Mouse (Mus musculus): ENCODE results near the gene Pcgf3. TPM values are rescaled to one million over a fixed set of nuclear protein-coding genes. Genes with fewer than 3 reads are reported as not detected.

Gene Pcgf3
- total RNA-seq (2017), result 12.3 and 19.4 TPM in 2 replicates

DNA sequence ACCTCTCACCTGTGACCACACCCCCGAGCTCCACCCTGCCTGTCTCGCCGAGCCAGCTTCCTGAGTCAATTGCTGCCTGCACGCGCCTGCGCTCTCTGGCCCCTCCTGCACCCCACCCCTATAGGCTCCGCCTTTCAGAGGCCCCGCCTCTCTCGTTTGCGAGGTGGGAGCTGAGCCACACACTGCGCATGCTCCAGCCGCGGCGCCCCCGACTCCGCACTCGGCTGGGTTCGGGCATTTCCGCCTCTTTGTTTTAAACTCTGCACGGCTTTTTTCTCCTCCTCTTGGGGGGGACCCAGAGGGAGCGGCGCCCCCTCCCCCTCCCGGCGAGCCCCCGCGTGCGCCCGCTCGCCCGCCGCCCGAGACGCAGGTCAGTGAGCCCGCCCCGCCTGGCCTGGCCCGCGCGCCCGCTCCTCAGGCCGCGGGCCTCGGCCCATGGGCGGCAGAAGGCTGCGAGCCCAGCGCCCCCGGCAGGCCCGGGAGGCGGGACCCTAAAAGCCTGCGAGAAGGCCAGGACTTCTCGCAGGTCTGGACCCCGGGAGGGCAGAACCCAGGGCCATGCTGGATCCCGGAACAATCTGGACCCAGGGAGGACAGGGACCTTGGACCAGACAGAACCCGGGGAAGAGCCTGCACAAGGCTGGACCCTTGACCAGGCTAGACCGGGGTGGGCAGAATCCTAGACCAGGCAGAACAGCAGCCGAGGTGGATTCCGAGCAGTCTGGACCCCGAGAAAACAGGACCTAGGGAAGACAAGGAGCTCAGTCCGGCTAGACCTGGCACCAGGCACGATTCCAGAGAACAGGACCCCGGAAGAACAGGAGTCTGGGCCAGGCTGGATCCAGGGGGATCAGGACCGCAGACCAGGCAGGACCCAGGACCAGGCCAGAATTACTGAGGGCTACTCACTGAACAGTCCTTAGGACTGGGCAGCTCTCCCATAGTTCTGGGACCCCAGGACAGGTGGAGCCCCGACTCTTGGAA, at the start of gene Pcgf3:
Pcgf3 (plus strand) TSS at position 151 of the 984 bp plus-strand sequence.
- peak; percentile 95 for ATAC-seq (replicated peaks in 1 of 2; ENCODE audit: insufficient read depth in 1 of 2, low FRiP score in 2 of 2, low TSS enrichment in 1 of 2, low read depth in 1 of 2, poor library complexity in 2 of 2, severe bottlenecking in 2 of 2)

- peak; percentile 21 to 42; a peak in 1 of 4 replicates for ATAC-seq (replicated peaks in 1 of 2; ENCODE audit: insufficient read depth in 1 of 2, low FRiP score in 2 of 2, low TSS enrichment in 1 of 2, low read depth in 1 of 2, poor library complexity in 2 of 2, severe bottlenecking in 2 of 2)
These were observed 46.3 kb upstream of the Pcgf3 start for GRCm38 (mm10) chr5:108414711-108415110.

GRCm38 (mm10) chr5:108422741-108423140, 38.3 kb upstream of the Pcgf3 start:
- ATAC-seq (replicated peaks in 1 of 2; ENCODE audit: insufficient read depth in 1 of 2, low FRiP score in 2 of 2, low TSS enrichment in 1 of 2, low read depth in 1 of 2, poor library complexity in 2 of 2, severe bottlenecking in 2 of 2), result no peak

DNA sequence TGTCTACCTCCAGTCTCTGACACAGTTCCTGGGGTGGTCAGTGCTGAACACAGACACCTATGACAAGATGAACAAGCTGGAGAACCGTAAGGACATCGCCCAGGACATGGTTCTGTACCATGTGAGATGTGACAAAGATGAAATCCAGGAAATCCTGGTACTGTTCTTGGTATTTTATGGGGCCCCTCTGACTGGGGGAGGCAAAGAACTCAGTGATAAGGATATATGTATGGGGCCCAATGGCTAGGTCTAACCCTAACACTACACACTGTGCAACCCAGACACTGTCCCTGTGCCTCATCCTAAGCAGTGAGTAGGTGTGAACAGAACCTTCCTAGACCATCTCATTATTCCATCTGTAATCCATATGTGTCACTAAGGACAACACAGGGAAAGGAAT, 37.6 kb upstream of the Pcgf3 start:
- ATAC-seq (replicated peaks in 1 of 2; ENCODE audit: insufficient read depth in 1 of 2, low FRiP score in 2 of 2, low TSS enrichment in 1 of 2, low read depth in 1 of 2, poor library complexity in 2 of 2, severe bottlenecking in 2 of 2), result no peak

DNA sequence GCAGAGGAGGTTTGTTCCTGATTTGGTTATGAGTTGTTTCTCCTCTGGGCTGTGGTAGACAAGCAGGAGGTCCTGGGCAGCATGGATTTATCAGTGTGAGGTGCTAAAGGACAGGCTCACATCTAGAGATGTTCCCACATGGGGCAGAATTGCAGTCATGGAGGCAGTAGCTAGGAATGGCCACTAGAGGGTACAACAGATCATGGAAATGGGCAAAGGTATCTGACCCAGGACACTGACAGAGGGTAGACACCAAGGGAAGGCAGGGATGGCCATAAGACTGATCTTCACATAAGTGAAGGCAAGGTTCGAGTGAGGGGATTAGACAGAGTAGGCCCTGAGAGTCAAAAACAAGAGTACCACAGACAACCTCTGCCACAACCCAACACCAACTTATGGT, 33.8 kb upstream of the Pcgf3 start:
- peak; percentile 79 to 84 for ATAC-seq (replicated peaks in 1 of 2; ENCODE audit: insufficient read depth in 1 of 2, low FRiP score in 2 of 2, low TSS enrichment in 1 of 2, low read depth in 1 of 2, poor library complexity in 2 of 2, severe bottlenecking in 2 of 2)

GRCm38 (mm10) chr5:108431196-108431595, 29.8 kb upstream of the Pcgf3 start:
- no peak for ATAC-seq (replicated peaks in 1 of 2; ENCODE audit: insufficient read depth in 1 of 2, low FRiP score in 2 of 2, low TSS enrichment in 1 of 2, low read depth in 1 of 2, poor library complexity in 2 of 2, severe bottlenecking in 2 of 2)

GRCm38 (mm10) chr5:108433804-108434587, 27.0 kb upstream of the Pcgf3 start, which contains the start of gene Atp5k:
Gene Atp5k (minus strand): TSS chr5:108434448.
- peak; percentile 93 to 97 for ATAC-seq (replicated peaks in 1 of 2; ENCODE audit: insufficient read depth in 1 of 2, low FRiP score in 2 of 2, low TSS enrichment in 1 of 2, low read depth in 1 of 2, poor library complexity in 2 of 2, severe bottlenecking in 2 of 2)

DNA sequence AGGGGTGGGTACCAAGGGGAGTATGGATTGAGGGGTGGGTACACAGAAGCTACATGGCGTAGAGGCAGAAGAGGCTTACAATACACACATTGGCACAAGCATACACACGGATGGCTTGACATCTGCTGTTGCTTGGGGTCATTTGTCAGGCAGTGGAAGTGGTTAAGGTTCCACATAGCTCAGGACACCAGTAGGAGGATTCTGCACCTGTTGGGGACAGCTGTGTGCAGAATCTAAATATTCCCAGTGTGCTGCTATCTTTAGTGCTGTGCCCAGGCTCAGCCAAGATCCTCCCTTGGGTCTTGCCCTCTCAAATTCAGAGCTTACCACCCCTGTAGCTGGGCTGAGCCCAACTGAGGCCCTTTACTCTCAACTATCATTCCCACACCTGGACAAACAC, 24.9 kb upstream of the Pcgf3 start:
- no peak for ATAC-seq (replicated peaks in 1 of 2; ENCODE audit: insufficient read depth in 1 of 2, low FRiP score in 2 of 2, low TSS enrichment in 1 of 2, low read depth in 1 of 2, poor library complexity in 2 of 2, severe bottlenecking in 2 of 2)

GRCm38 (mm10) chr5:108446973-108447372, 14.1 kb upstream of the Pcgf3 start:
- ATAC-seq (replicated peaks in 1 of 2; ENCODE audit: insufficient read depth in 1 of 2, low FRiP score in 2 of 2, low TSS enrichment in 1 of 2, low read depth in 1 of 2, poor library complexity in 2 of 2, severe bottlenecking in 2 of 2), result peak in 1 of 2 experiments; percentile 18; a peak in 1 of 4 replicates

DNA sequence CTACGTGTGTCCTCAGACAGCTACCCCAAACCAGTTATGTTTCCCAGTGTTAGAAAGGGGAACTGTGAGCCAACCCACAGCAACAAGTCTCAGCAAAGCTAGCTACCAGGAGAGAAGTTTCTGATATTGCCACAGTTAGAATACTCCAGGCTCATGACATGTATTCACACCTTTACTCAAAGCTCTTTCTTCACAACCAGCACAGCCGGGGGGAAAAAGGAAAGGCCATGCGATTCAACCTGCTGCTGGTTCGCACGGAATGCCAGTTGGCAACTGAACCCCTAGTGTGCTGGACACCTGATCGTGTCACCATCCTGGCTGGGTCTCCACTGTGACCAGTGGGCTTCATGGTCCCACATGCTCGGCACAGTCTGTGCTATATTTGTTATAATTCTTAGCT, 13.2 kb upstream of the Pcgf3 start:
- 0 out of 4 replicates have a peak, but pooled peaks of 1 of the 2 experiments have one; percentile 19 for ATAC-seq (replicated peaks in 1 of 2; ENCODE audit: insufficient read depth in 1 of 2, low FRiP score in 2 of 2, low TSS enrichment in 1 of 2, low read depth in 1 of 2, poor library complexity in 2 of 2, severe bottlenecking in 2 of 2)

- ATAC-seq (replicated peaks in 1 of 2; ENCODE audit: insufficient read depth in 1 of 2, low FRiP score in 2 of 2, low TSS enrichment in 1 of 2, low read depth in 1 of 2, poor library complexity in 2 of 2, severe bottlenecking in 2 of 2), result peak; percentile 85 to 87
These were observed 12.0 kb upstream of the Pcgf3 start, which contains the start of gene Mfsd7a for GRCm38 (mm10) chr5:108448785-108449668. Gene Mfsd7a (minus strand): TSS chr5:108448891.

DNA sequence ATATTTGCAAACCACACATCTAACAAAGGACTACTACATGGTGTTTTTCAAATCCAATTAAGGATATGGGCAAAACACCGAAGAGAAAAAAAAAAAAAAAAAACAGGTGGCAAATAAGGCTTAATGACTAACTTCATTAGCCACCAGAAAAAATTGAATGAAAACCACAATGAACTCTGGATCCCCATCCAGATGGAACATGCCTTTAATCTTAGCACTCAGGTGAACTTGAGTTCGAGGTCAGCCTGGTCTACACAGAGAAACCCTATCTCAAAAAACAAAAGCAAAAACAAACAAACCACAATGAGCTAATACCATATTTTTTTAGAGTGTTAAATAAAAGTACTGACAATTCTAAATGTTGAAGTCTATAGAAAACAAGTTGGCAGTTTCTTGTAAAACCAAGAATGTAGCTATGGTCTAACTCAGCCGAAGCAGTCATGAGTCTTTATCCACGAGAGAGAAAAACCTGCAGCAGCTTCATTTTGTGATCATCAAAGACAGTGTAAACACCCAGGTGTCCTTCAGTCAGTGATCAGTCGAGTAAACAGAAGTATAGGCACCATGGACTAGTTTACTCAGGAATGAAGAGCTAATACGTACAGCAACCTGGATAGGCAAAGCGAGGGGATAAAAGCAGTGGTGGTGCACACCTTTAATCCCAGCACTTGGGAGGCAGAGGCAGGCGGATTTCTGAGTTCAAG, 10.0 kb upstream of the Pcgf3 start:
- ATAC-seq (replicated peaks in 1 of 2; ENCODE audit: insufficient read depth in 1 of 2, low FRiP score in 2 of 2, low TSS enrichment in 1 of 2, low read depth in 1 of 2, poor library complexity in 2 of 2, severe bottlenecking in 2 of 2), result no peak

DNA sequence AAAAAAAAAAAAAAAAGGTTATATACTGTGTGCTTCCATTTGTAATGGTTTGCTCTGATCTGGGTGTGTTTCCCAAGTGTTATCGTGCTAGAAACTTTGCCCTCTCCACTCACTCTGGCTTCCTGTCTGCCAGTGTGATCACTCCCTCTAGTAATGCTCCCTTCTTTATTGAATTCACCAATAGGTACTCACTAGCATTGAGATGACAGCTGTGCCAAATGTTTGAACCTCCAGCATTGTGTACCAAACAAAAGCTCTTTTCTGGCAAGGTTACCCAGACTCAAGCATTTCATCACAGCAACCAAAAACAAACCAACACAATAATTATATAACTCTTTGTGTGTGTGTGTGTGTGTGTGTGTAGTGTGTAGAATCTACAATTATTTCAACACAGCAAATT, 9.4 kb upstream of the Pcgf3 start:
- ATAC-seq (replicated peaks in 1 of 2; ENCODE audit: insufficient read depth in 1 of 2, low FRiP score in 2 of 2, low TSS enrichment in 1 of 2, low read depth in 1 of 2, poor library complexity in 2 of 2, severe bottlenecking in 2 of 2), result no peak

DNA sequence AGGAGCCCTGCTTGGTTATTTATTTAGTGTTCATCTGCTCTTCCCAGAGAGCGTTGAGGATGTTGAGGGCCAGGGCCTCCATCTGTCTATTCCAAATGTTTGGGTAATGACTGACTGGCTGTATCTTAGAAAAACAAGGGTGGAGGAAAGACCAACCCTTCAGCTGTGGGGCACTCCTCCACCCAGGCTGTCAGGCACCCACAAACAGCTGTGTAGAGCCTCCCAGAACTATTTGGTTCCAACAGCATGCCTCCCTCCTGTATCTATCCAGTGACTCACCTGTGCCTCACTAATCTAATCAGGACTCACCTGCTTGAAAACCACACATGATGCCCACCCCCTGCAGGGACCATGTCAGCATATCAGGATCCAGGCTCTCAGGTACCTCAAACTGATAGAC, 8.6 kb upstream of the Pcgf3 start:
- no peak for ATAC-seq (replicated peaks in 1 of 2; ENCODE audit: insufficient read depth in 1 of 2, low FRiP score in 2 of 2, low TSS enrichment in 1 of 2, low read depth in 1 of 2, poor library complexity in 2 of 2, severe bottlenecking in 2 of 2)

DNA sequence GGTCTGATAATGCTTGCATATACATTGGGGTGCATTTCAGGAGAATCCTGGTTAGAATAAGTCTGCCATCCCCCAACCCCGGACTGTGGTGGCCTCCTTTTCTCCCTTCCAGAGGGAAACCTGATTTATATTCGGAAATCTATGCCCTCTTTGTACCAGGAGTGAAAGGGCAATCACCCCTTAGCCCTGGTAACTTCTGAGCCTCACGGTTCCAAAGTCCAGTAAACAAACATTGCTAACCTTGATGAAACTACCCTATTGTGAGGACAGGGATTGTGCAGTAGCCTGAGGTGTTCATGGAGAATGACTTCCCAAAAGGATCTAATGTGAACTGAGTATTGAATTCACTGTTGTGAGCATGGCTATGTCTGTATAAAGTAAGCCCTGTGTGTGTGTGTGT, 6.9 kb upstream of the Pcgf3 start:
- ATAC-seq (replicated peaks in 1 of 2; ENCODE audit: insufficient read depth in 1 of 2, low FRiP score in 2 of 2, low TSS enrichment in 1 of 2, low read depth in 1 of 2, poor library complexity in 2 of 2, severe bottlenecking in 2 of 2), result no peak

DNA sequence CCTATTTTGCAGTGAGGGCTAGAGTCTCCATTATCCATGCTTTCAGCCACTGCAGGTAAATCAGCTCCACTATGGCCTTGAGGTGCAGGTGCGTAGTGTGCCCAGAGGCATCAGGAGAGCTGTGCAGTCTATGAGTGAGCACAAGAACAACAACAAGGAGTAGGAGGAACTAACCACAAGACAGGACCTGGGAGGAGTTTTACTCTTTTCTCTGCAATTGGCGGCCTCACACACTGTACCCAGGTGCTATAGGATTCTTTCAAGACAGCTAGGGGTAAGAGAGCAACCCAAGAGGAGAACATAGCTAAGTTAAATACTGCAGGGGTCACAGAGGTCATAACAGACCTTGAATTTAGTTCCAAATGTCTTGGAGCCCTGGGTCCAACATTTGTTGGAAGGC, 2.3 kb upstream of the Pcgf3 start:
- ATAC-seq (replicated peaks in 1 of 2; ENCODE audit: insufficient read depth in 1 of 2, low FRiP score in 2 of 2, low TSS enrichment in 1 of 2, low read depth in 1 of 2, poor library complexity in 2 of 2, severe bottlenecking in 2 of 2), result no peak

Data from hematopoietic stem cell, adult 5-6 weeks (primary cell).